Mouse (Mus musculus): ENCODE data around the gene Slc28a3. TPM values are rescaled to one million over a fixed set of nuclear protein-coding genes. Genes with fewer than 3 reads are reported as not detected.

Slc28a3 gene
- total RNA-seq, 2 experiments from 2014 or later, result not detected

- ATAC-seq (ENCODE audit: poor library complexity, severe bottlenecking), result no peak
These were observed 86.9 kb downstream of the Slc28a3 start for GRCm38 (mm10) chr13:58523761-58524117.

- no peak for ATAC-seq (ENCODE audit: poor library complexity, severe bottlenecking)
These were observed 87.5 kb downstream of the Slc28a3 start for GRCm38 (mm10) chr13:58523011-58523760.

- no peak for ATAC-seq (ENCODE audit: poor library complexity, severe bottlenecking)
These were observed 89.2 kb downstream of the Slc28a3 start for GRCm38 (mm10) chr13:58521331-58522030.

- no peak for ATAC-seq (ENCODE audit: poor library complexity, severe bottlenecking)
These were observed 89.9 kb downstream of the Slc28a3 start for GRCm38 (mm10) chr13:58520580-58521330.

- ATAC-seq (ENCODE audit: poor library complexity, severe bottlenecking), result no peak
These were observed 90.6 kb downstream of the Slc28a3 start for GRCm38 (mm10) chr13:58520028-58520427.

- ATAC-seq (ENCODE audit: poor library complexity, severe bottlenecking), result peak; percentile 43; the same call in 1 of the 2 replicates
These were observed 94.4 kb downstream of the Slc28a3 start for GRCm38 (mm10) chr13:58516277-58516676.

GRCm38 (mm10) chr13:58515635-58516034, 95.0 kb downstream of the Slc28a3 start:
- ATAC-seq (ENCODE audit: poor library complexity, severe bottlenecking), result no peak

GRCm38 (mm10) chr13:58514147-58514727, 96.4 kb downstream of the Slc28a3 start:
- no peak for ATAC-seq (ENCODE audit: poor library complexity, severe bottlenecking)

- ATAC-seq (ENCODE audit: poor library complexity, severe bottlenecking), result no peak
These were observed 98.8 kb downstream of the Slc28a3 start for GRCm38 (mm10) chr13:58511926-58512325.

GRCm38 (mm10) chr13:58511248-58511647, 99.4 kb downstream of the Slc28a3 start:
- no peak for ATAC-seq (ENCODE audit: poor library complexity, severe bottlenecking)

GRCm38 (mm10) chr13:58509241-58509640, 101.4 kb downstream of the Slc28a3 start:
- ATAC-seq (ENCODE audit: poor library complexity, severe bottlenecking), result no peak

GRCm38 (mm10) chr13:58503610-58504009, 107.1 kb downstream of the Slc28a3 start:
- ATAC-seq (ENCODE audit: poor library complexity, severe bottlenecking), result peak; percentile 98

- ATAC-seq (ENCODE audit: poor library complexity, severe bottlenecking), result no peak
These were observed 112.9 kb downstream of the Slc28a3 start for GRCm38 (mm10) chr13:58497809-58498208.

Other genes with a start within 250 kb of the Slc28a3 start
- 20.8 and 21.8 TPM in 2 replicates for gene 2210016F16Rik, start 225.7 kb downstream of the Slc28a3 start, total RNA-seq (2015)
- 12.3 and 12.6 TPM in 2 replicates for gene 2210016F16Rik, start 225.7 kb downstream of the Slc28a3 start, total RNA-seq (2017)
- gene Rmi1, start 208.6 kb downstream of the Slc28a3 start, total RNA-seq (2015), result 40.6 and 46.0 TPM in 2 replicates
- 23.6 and 25.5 TPM in 2 replicates for gene Rmi1, start 208.6 kb downstream of the Slc28a3 start, total RNA-seq (2017)
- gene Hnrnpk, start 207.5 kb downstream of the Slc28a3 start, total RNA-seq (2015), result 665 and 701 TPM in 2 replicates
- gene Hnrnpk, start 207.5 kb downstream of the Slc28a3 start, total RNA-seq (2017), result 1,381 and 1,571 TPM in 2 replicates
- not detected in 2 replicates for gene Ntrk2, start 195.7 kb upstream of the Slc28a3 start, total RNA-seq (2015)
- not detected in 2 replicates for gene Ntrk2, start 195.7 kb upstream of the Slc28a3 start, total RNA-seq (2017)